Mouse (Mus musculus) v-Abl transformed pro-B cells (cell line): ENCODE measurements around the gene Cxadr.

Experiments
- in situ Hi-C, 2 experiments: fragments of 400-800 bp; cut with MboI; formaldehyde crosslinking; loops; one replicate each; pipeline ENCODE4 v1.15.1; 2025; ENCODE audit not compliant: unreplicated experiment in 2 of 2

The Cxadr gene

DNA sequence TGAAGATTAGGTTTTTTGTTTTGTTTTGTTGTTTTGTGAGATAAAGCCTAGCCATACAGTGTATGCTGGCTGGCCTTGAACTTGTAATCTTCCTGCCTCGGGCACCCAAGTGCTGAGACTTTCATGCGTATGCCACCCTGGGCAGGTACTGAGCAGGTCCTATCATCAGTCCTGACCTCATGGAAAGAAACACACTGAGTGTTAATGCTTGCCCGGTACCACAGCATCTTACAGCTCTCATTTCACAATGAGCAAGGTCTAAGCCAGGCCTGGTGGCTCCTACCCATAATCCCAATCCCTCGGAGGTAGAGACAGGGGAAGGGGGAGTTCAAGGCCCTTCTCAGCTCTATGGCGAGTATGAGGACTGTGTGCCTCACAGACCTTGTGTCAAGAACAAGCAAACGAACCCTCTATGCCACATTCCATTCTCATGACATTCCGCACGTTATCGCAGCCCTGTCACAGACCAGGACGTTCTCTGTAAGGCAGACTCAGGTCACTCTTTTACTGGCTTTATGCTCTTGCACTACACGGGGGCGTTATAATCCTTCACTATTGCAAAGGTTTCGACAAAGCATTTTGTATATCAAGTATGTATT, 46.1 kb downstream of the Cxadr start:
- in situ Hi-C loops, result loop anchor here in 1 of 2 experiments (10.0 kb wide), 1 partner anchor 153 kb away; no protein-coding TSS in a partner anchor

DNA sequence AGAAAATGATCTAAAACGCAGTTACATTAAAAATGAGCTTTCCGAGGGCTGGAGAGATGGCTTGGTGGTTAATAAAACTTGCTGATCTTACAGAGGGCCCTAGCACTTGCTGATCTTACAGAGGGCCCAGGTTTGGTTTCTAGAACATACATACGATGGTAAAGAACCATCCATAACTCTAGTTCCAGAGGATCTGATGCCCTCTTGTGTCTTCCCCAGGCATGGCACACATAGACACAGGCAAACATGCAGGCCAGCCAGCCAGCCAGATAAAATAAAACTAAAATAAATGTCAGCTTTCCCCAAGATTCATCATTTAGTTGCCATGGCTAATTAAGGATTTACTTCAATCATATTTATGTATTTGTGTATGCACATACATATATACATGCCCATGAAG, 56.5 kb downstream of the Cxadr start:
- in situ Hi-C loops, result loop anchor here in 1 of 2 experiments (25.0 kb wide), 4 partner anchors 230 to 1995 kb away; partner anchors contain the start of genes D16Ertd472e, Nrip1 and Usp25

GRCm38 (mm10) chr16:78361466-78361865, 60.2 kb downstream of the Cxadr start:
- in situ Hi-C loops, result loop anchor here in 1 of 2 experiments (25.0 kb wide), 4 partner anchors 226 to 1999 kb away; partner anchors contain the start of genes D16Ertd472e, Nrip1 and Usp25

DNA sequence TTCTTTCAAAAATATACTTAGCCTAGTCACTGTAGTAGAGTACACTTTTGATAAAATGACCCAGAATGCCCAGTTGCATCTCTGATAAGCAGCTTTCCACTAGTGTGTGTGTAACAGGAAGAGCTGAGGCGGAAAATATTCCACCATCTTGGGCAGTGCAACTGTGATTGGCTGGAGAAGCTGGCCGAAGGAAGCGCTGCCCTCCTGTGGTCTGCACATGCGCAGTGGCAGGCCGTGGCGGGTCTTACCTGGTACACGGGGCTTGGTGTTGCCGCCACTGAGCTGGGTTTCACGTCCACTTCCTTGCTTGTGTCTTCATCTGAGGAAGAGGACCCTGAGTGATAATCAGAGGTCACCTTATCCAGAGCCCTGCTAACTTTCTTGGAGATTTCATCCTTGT, 63.3 kb downstream of the Cxadr start:
- in situ Hi-C loops, result loop anchor here in 1 of 2 experiments (25.0 kb wide), 4 partner anchors 223 to 2002 kb away; partner anchors contain the start of genes D16Ertd472e, Nrip1 and Usp25

- in situ Hi-C loops, result loop anchor here in 1 of 2 experiments (25.0 kb wide), 4 partner anchors 216 to 2009 kb away; partner anchors contain the start of genes D16Ertd472e, Nrip1 and Usp25
These were observed 70.3 kb downstream of the Cxadr start for GRCm38 (mm10) chr16:78371491-78372046.

DNA sequence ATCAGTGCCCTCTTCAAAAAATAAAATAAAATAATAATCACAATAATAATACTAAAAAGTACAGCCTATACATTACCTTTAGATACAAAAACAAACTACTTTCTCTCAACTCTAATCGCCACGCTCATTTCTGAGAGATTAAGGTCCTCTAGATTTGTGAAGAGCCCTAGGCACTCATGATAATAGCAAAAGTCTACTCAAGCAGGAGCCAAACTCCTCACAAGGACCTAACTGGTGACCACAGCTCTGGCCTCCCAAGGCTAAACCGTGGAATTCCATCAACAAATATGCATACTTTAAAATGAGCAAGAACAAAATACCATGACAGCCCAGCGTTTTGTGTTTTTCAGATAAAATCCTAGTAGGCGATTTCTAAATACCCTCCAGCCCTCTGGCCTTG, 71.5 kb downstream of the Cxadr start:
- in situ Hi-C loops, result loop anchor here in 1 of 2 experiments (25.0 kb wide), 4 partner anchors 215 to 2010 kb away; partner anchors contain the start of genes D16Ertd472e, Nrip1 and Usp25

- in situ Hi-C loops, result loop anchor here in 1 of 2 experiments (25.0 kb wide), 4 partner anchors 214 to 2011 kb away; partner anchors contain the start of genes D16Ertd472e, Nrip1 and Usp25
These were observed 72.5 kb downstream of the Cxadr start for GRCm38 (mm10) chr16:78373743-78374142.

DNA sequence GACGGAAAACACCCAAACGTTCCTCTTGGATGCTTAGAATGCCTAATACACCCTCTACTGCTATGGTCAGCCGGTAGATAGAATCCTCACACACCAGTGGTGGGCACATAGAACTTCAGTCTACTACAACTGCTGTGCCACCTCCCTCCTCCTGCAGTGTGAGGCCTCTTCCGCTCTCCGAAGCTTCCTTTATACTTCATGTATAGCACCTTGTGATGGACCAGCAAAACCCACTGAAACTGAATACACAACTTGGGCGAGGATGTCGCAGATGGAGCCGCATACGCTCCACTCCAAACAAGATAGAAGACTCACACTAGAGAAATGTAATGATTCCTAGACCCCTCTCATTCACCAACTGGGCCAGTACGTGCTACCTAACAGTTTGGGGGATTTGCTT, 73.9 kb downstream of the Cxadr start:
- in situ Hi-C loops, result no loop called here

- in situ Hi-C loops, result no loop called here
These were observed 74.8 kb downstream of the Cxadr start for GRCm38 (mm10) chr16:78375821-78376691.

GRCm38 (mm10) chr16:78376745-78377570, 75.7 kb downstream of the Cxadr start, which contains the start of gene Btg3:
Gene Btg3, minus strand, starts transcription at chr16:78377192.
- in situ Hi-C loops, result no loop called here

DNA sequence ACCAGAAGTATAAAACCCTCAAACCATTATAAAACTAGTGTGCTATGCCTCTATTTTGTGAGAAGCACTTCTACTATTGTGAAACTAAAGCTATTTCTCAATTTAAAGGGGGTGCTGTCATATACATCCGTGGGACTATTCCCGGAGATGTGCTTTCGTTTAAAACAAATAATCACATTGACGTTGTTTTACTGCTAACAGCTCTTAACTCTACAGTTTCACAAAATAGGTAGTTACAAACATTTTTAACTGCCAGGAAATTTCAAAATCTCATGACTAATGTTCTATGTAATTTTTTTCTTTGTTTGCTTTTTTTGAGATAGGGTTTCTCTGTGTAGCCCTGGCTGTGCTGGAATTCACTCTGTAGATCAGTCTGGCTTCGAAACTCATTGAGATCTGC, 77.2 kb downstream of the Cxadr start:
- in situ Hi-C loops, result no loop called here

GRCm38 (mm10) chr16:78389122-78389521, 87.8 kb downstream of the Cxadr start:
- in situ Hi-C loops, result no loop called here

DNA sequence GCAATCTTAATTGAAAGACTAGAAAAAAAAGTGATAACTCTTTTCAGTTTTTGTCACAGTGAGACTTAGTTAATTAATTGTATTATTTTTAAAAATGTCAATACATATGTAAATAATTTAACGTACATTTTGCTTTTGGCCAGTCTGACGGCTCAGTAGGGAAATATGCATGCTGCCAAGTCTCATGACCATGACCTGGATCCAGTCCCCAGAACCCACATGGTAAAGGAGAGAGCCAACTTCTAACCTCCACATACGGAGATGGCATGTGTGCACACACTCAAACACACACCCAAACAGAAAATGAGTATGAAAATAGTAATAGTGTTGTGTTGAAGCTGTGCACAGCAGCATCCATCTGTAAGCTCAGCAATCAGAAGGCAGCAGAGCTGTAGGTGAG, 88.7 kb downstream of the Cxadr start:
- in situ Hi-C loops, result no loop called here

- in situ Hi-C loops, result no loop called here
These were observed 90.1 kb downstream of the Cxadr start for GRCm38 (mm10) chr16:78391354-78391753.

GRCm38 (mm10) chr16:78398734-78399133, 97.4 kb downstream of the Cxadr start:
- in situ Hi-C loops, result no loop called here

- in situ Hi-C loops, result no loop called here
These were observed 98.1 kb downstream of the Cxadr start for GRCm38 (mm10) chr16:78399423-78399822.

DNA sequence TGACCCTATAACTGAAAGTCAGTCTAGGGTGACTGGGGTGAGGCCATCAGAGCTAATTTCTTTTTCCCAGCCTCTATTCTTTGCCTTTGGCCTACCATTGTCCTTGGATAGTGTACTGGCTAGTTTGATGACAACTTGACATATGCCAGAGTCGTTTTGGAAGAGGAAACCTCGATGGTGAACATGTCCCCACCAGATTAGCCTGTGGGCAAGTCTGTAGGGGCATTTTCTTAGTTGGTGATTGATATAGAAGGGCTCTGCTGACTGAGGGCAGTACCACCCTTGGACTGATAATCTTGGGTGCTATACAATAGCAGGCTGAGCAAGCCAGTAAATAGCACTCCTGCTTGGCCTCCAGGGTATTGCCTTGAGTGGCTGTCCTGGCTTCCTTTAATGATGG, 101.0 kb downstream of the Cxadr start:
- in situ Hi-C loops, result no loop called here

DNA sequence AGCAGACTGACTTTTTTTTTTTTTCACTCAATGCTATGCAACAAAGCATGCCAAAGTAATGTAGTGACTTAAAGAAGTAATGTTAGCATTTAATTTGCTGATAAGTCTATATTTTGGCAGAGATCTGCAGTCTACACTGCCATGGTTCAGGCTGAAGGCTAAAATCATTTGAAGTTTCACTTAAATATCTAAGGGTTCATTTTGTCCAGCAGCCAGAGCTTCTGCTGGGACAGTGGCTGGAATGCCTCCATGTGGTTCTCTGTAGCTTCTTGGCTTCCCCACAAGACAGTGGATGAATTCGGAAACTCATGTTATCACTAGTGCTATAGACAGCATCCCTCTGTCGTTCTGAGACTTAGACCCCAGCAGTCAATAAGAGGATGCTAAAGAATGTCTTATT, 105.4 kb downstream of the Cxadr start:
- in situ Hi-C loops, result no loop called here

DNA sequence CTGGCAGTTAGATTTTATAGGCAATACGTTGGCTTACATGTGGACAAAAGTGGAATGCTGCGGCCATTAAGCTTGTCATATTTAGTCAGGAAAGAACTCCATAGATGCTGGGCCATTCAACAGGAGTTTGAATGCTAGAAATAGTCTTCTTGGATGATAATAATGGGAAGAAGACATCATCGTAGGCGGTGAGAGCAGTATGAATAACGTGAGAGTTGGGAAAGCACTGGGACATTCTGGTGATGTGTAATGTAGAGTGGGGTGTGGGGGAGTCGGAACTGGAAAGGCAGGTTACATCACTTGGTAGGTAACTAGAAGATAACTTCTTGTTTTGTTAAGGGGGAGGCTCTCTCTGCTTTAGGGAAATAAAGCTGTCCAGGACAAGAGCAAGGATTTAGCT, 106.6 kb downstream of the Cxadr start:
- in situ Hi-C loops, result no loop called here
